Mouse (Mus musculus) megakaryocyte-erythroid progenitor cell, adult 5-6 weeks (primary cell): Measurements from ENCODE around the gene Rab39. TPM values are rescaled to one million over a fixed set of nuclear protein-coding genes. Genes with fewer than 3 reads are reported as not detected.

Experiments used
- ATAC-seq: replicated peaks from 2 replicates; pipeline ENCODE4 v1.8.0; 2016; ENCODE audit warnings: mild to moderate bottlenecking, inconsistent platforms; ENCODE audit not compliant: severe bottlenecking, poor library complexity, low FRiP score, low TSS enrichment
- total RNA-seq, 2 experiments: library from RNA; stranded (forward) in 1 of 2; stranded (reverse) in 1 of 2; fragments of 200-1000, 215-1000 nt in 1 of 2; fragments of >200 nt in 1 of 2; fragmentation: Nextera tagmentation in 1 of 2; gene quantifications; 2 replicates each; pipeline ENCODE4 v1.2.3; 2014 to 2017

The Rab39 gene
- total RNA-seq, 2 experiments from 2014 or later = not detected

DNA sequence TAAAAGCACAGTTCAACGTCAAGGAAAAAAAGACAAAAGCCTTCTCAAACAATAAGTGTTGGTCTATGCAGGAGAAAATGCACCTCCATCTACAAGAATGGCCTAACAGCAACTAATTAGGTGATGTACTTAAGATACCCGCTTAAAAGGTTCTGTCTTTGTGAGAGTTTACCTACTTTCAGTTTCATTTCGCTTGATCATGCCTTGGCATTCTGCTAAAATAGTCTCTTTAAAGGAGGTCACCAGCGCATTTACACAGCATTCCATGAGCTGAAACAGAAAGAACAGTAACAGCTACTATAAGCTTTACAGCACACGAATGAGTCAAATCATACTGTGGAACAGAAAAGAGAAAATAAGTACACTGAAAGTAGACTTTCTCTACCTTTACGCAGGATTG is 71.2 kb downstream of the Rab39 start:
- ATAC-seq = no peak

Other genes with a start within 250 kb of the Rab39 start
- 39.4 and 41.7 TPM in 2 replicates for gene Atm, start 169.5 kb downstream of the Rab39 start, total RNA-seq (2014; fragmentation: Nextera tagmentation)
- 48.3 and 66.9 TPM in 2 replicates for gene Atm, start 169.5 kb downstream of the Rab39 start, total RNA-seq (2017)
- gene Npat, start 169.2 kb downstream of the Rab39 start, total RNA-seq (2014; fragmentation: Nextera tagmentation) = 34.5 and 37.5 TPM in 2 replicates
- 32.4 and 35.7 TPM in 2 replicates for gene Npat, start 169.2 kb downstream of the Rab39 start, total RNA-seq (2017)
- gene Acat1, start 95.8 kb downstream of the Rab39 start, total RNA-seq (2014; fragmentation: Nextera tagmentation) = 59.3 and 61.2 TPM in 2 replicates
- 51.1 and 62.7 TPM in 2 replicates for gene Acat1, start 95.8 kb downstream of the Rab39 start, total RNA-seq (2017)
- 32.0 and 37.9 TPM in 2 replicates for gene Cul5, start 36.2 kb downstream of the Rab39 start, total RNA-seq (2014; fragmentation: Nextera tagmentation)
- gene Cul5, start 36.2 kb downstream of the Rab39 start, total RNA-seq (2017) = 83.3 and 86.8 TPM in 2 replicates
- 3.2 and 3.3 TPM in 2 replicates for gene Slc35f2, start 65.3 kb upstream of the Rab39 start, total RNA-seq (2014; fragmentation: Nextera tagmentation)
- 1.6 and 2.7 TPM in 2 replicates for gene Slc35f2, start 65.3 kb upstream of the Rab39 start, total RNA-seq (2017)
- not detected in 2 replicates for gene Sln, start 143.9 kb upstream of the Rab39 start, total RNA-seq (2014; fragmentation: Nextera tagmentation)
- not detected in 2 replicates for gene Sln, start 143.9 kb upstream of the Rab39 start, total RNA-seq (2017)